In genomic region chr9:44043708-44044425, GRCm38 (mm10) we compare ENCODE assay signal across 8 mouse cellular contexts. TPM values are rescaled to one million over a fixed set of nuclear protein-coding genes. Genes with fewer than 3 reads are reported as not detected.
A peak's percentile ranks its signal among the peaks of the same experiment; 100 is the strongest.
DNase-seq lines count a peak whose midpoint lies in the region; ATAC-seq and TF ChIP-seq lines count a peak whose summit lies in the region.

No protein-coding gene starts in this region.

- DNase-seq in kidney, adult 18-20 months = no peak
- peak; percentile 56 for DNase-seq in T-cell, adult 2 months (ENCODE audit: low spot score)
- DNase-seq in kidney, postnatal 14 days = peak; percentile 8
- no peak for DNase-seq in midbrain, postnatal 0 days (ENCODE audit: low spot score)
- DNase-seq in adipocyte (ENCODE audit: low spot score) = no peak
- no peak for DNase-seq in spleen, adult 12 weeks (ENCODE audit: low spot score)

- no peaks in the 10 kb centered on the region for H3K36me3 ChIP-seq in kidney, embryonic 15.5 days
- H3K36me3 ChIP-seq in forebrain, embryonic 13.5 days (ENCODE audit: poor library complexity, severe bottlenecking) = no peaks in the 10 kb centered on the region
- no peaks in the 10 kb centered on the region for H3K36me3 ChIP-seq in midbrain, postnatal 0 days (ENCODE audit: insufficient read depth, low read length)

- no peaks in the 10 kb centered on the region for H3K9me3 ChIP-seq in kidney, embryonic 15.5 days (replicated peaks)
- H3K9me3 ChIP-seq in forebrain, embryonic 13.5 days (replicated peaks) = no peaks in the 10 kb centered on the region
- no peaks in the 10 kb centered on the region for H3K9me3 ChIP-seq in midbrain, postnatal 0 days (ENCODE audit: low read length)

- no peak for TF ChIP-seq CTCF in midbrain, postnatal 0 days (IDR thresholded peaks at IDR 0.05)

- peaks cover 37% of the 10 kb centered on the region for H3K4me1 ChIP-seq in kidney, embryonic 15.5 days
- H3K4me1 ChIP-seq in forebrain, embryonic 13.5 days = peaks cover 16% of the 10 kb centered on the region
- H3K4me1 ChIP-seq in midbrain, postnatal 0 days (ENCODE audit: insufficient read depth, low read length) = peaks cover 4% of the 10 kb centered on the region; the same call in 1 of the 2 replicates

- H3K9ac ChIP-seq in kidney, embryonic 15.5 days = peak overlapping the region; percentile 29; the same call in 1 of the 2 replicates
- peak overlapping the region; percentile 61 for H3K9ac ChIP-seq in forebrain, embryonic 13.5 days
- H3K9ac ChIP-seq in midbrain, postnatal 0 days (replicated peaks; ENCODE audit: low read length, poor library complexity, severe bottlenecking) = peak overlapping the region; percentile 60

- 0 out of 2 replicates have a peak overlapping the region, but pooled peaks have one; percentile 38 for H3K27ac ChIP-seq in kidney, embryonic 15.5 days
- H3K27ac ChIP-seq in forebrain, embryonic 13.5 days = no peak overlapping the region
- no peak overlapping the region for H3K27ac ChIP-seq in midbrain, postnatal 0 days (ENCODE audit: low read depth, low read length)

- peaks cover 47% of the 10 kb centered on the region for H3K27me3 ChIP-seq in kidney, embryonic 15.5 days
- H3K27me3 ChIP-seq in forebrain, embryonic 13.5 days = peaks cover 58% of the 10 kb centered on the region
- H3K27me3 ChIP-seq in midbrain, postnatal 0 days (ENCODE audit: insufficient read depth, low read length) = peaks cover 12% of the 10 kb centered on the region

- H3K4me3 ChIP-seq in kidney, embryonic 15.5 days (replicated peaks) = peak overlapping the region; percentile 45
- peak overlapping the region; percentile 37 for H3K4me3 ChIP-seq in forebrain, embryonic 13.5 days
- peak overlapping the region; percentile 45 for H3K4me3 ChIP-seq in midbrain, postnatal 0 days (ENCODE audit: low read depth, low read length)

- ATAC-seq in kidney, embryonic 15.5 days (replicated peaks; ENCODE audit: low FRiP score) = no peak
- ATAC-seq in forebrain, embryonic 13.5 days = no peak
- ATAC-seq in midbrain, postnatal 0 days (ENCODE audit: low FRiP score) = no peak; the same call in 1 of the 2 replicates

- H3K4me2 ChIP-seq in kidney, embryonic 15.5 days = peak overlapping the region; percentile 73
- H3K4me2 ChIP-seq in forebrain, embryonic 13.5 days = peak overlapping the region; percentile 69
- H3K4me2 ChIP-seq in midbrain, postnatal 0 days (ENCODE audit: low read depth, low read length, poor library complexity, severe bottlenecking) = peak overlapping the region; percentile 78

- 5% methylated on average over 22 of the region's 23 CpGs for WGBS in kidney, embryonic 15.5 days
- 3% methylated on average over 22 of the region's 23 CpGs for WGBS in forebrain, embryonic 13.5 days
- 6% methylated on average over 20 of the region's 23 CpGs for WGBS in midbrain, postnatal 0 days

RNA-seq across cellular contexts. Expression of gene Thy1, which starts 0.7 kb away (rescaled TPM):
- polyA plus RNA-seq in kidney, embryonic 15.5 days (2015; fragmentation: Nextera tagmentation; extraction: Ambion mirVana) = 9.6 and 10.2 TPM in 2 replicates
- polyA plus RNA-seq in forebrain, embryonic 13.5 days (2015; fragmentation: Nextera tagmentation; extraction: Ambion mirVana) = 0.31 and 0.98 TPM in 2 replicates
- total RNA-seq in midbrain, postnatal 0 days (2014; rRNA removed) = 52.8 and 98.0 TPM in 2 replicates
- polyA plus RNA-seq in midbrain, postnatal 0 days (2015; fragmentation: Nextera tagmentation; extraction: Ambion mirVana) = 24.7 and 28.8 TPM in 2 replicates

RNA-seq across cellular contexts. Expression of gene Usp2, which starts 23.0 kb away (rescaled TPM):
- 31.9 and 36.8 TPM in 2 replicates for polyA plus RNA-seq in kidney, embryonic 15.5 days (2015; fragmentation: Nextera tagmentation; extraction: Ambion mirVana)
- polyA plus RNA-seq in forebrain, embryonic 13.5 days (2015; fragmentation: Nextera tagmentation; extraction: Ambion mirVana) = 7.1 and 8.6 TPM in 2 replicates
- 7.5 and 8.0 TPM in 2 replicates for total RNA-seq in midbrain, postnatal 0 days (2014; rRNA removed)
- 14.5 and 15.1 TPM in 2 replicates for polyA plus RNA-seq in midbrain, postnatal 0 days (2015; fragmentation: Nextera tagmentation; extraction: Ambion mirVana)

RNA-seq across cellular contexts. Expression of gene Mfrp, which starts 57.7 kb away (rescaled TPM):
- polyA plus RNA-seq in kidney, embryonic 15.5 days (2015; fragmentation: Nextera tagmentation; extraction: Ambion mirVana) = 0.13 TPM in 1 of 2 replicates, not detected in the other
- 0.06 and 0.23 TPM in 2 replicates for polyA plus RNA-seq in forebrain, embryonic 13.5 days (2015; fragmentation: Nextera tagmentation; extraction: Ambion mirVana)
- total RNA-seq in midbrain, postnatal 0 days (2014; rRNA removed) = 0.19 and 2.8 TPM in 2 replicates
- 0.05 TPM in 1 of 2 replicates, not detected in the other for polyA plus RNA-seq in midbrain, postnatal 0 days (2015; fragmentation: Nextera tagmentation; extraction: Ambion mirVana)

Comparison
In these comparisons a context has a peak if more than half of its experiments do, and no peak if none do; other contexts are left out.
1. DNase-seq: peak in T-cell, adult 2 months (single experiment) and kidney, postnatal 14 days (single experiment); none in kidney, adult 18-20 months (single experiment), midbrain, postnatal 0 days (single experiment), adipocyte (single experiment) and spleen, adult 12 weeks (single experiment).
2. Peak in every context shown above with its lines, with median percentiles within 50 percentile points of each other: H3K4me2 ChIP-seq, H3K4me3 ChIP-seq and H3K9ac ChIP-seq.